Mouse (Mus musculus) lung, embryonic 14.5 days (tissue): ENCODE results near the gene Pax5. TPM values are rescaled to one million over a fixed set of nuclear protein-coding genes. Genes with fewer than 3 reads are reported as not detected.

Experiments
- ATAC-seq: fragments of 200-750 bp; cut with Nextera tagmentation; 2 replicates; pipeline ENCODE4 v1.8.0; 2017; ENCODE audit warnings: mild to moderate bottlenecking, moderate TSS enrichment, moderate library complexity; ENCODE audit not compliant: insufficient read depth
- DNase-seq: peaks from one replicate; pipeline ENCODE4 v3.0.0-alpha.2; 2015
- H3K27ac ChIP-seq: fragments of 300-500 bp; sonication (generic); 2 replicates; pipeline ENCODE4 v1.5.1; 2014; ENCODE audit warnings: low read depth, mild to moderate bottlenecking, moderate library complexity
- H3K27me3 ChIP-seq: fragments of 300-500 bp; sonication (generic); 2 replicates; pipeline ENCODE4 v1.6.1; 2014; ENCODE audit warnings: low read length, control low read depth; ENCODE audit not compliant: insufficient read depth
- H3K36me3 ChIP-seq: fragments of 300-500 bp; sonication (generic); 2 replicates; pipeline ENCODE4 v1.6.1; 2014; ENCODE audit warnings: control low read depth; ENCODE audit not compliant: insufficient read depth
- H3K4me1 ChIP-seq: fragments of 300-500 bp; sonication (generic); 2 replicates; pipeline ENCODE4 v1.6.1; 2014; ENCODE audit warnings: antibody characterized with exemption, control low read depth; ENCODE audit not compliant: insufficient read depth
- H3K4me2 ChIP-seq: fragments of 300-500 bp; sonication (generic); 2 replicates; pipeline ENCODE4 v1.6.1; 2014; ENCODE audit warnings: mild to moderate bottlenecking
- H3K4me3 ChIP-seq: fragments of 300-500 bp; sonication (generic); 2 replicates; pipeline ENCODE4 v1.5.1; 2014; ENCODE audit warnings: low read depth, low read length
- H3K9ac ChIP-seq: fragments of 300-500 bp; sonication (generic); 2 replicates; pipeline ENCODE4 v1.6.1; 2014
- H3K9me3 ChIP-seq: fragments of 300-500 bp; sonication (generic); 2 replicates; pipeline ENCODE4 v1.6.1; 2016; ENCODE audit warnings: low read depth, low read length, control low read depth
- CTCF ChIP-seq: IDR thresholded peaks from 2 replicates; pipeline ENCODE4 v1.5.1; 2016; ENCODE audit warnings: antibody characterized with exemption, low read depth
- WGBS: fragments of 180-500 bp; shearing (Covaris S2); extraction: QIAGEN DNeasy Blood & Tissue Kit; methylation state at CpG from one replicate; pipeline ENCODE4 v1.1.7; 2014; 5-methylcytosine and 5-hydroxymethylcytosine counted together
- polyA plus RNA-seq: library from polyadenylated mRNA; unstranded; fragments of >200 nt; fragmentation: Nextera tagmentation; extraction: Ambion mirVana; gene quantifications from 2 replicates; pipeline ENCODE4 v1.2.1, GENCODE M21; 2014

Gene Pax5
- polyA plus RNA-seq, 1 experiment from 2014 or later = not detected

- 0 out of 2 replicates have a peak, but pooled peaks have one; percentile 10 for TF ChIP-seq CTCF
Observed at GRCm38 (mm10) chr4:44525336-44525735, 185.0 kb downstream of the Pax5 start.

GRCm38 (mm10) chr4:44518923-44519322, 191.4 kb downstream of the Pax5 start:
- H3K4me3 ChIP-seq = no peak overlapping the region
- H3K27me3 ChIP-seq = no peaks in the 10 kb centered on the region
- no peaks in the 10 kb centered on the region for H3K4me1 ChIP-seq
- no peak for DNase-seq
- no peak overlapping the region for H3K9ac ChIP-seq
- WGBS = 71% methylated on average over 11 of the region's 11 CpGs
- TF ChIP-seq CTCF = no peak
- no peaks in the 10 kb centered on the region for H3K9me3 ChIP-seq
- ATAC-seq = no peak
- H3K27ac ChIP-seq = no peak overlapping the region
- H3K36me3 ChIP-seq = no peaks in the 10 kb centered on the region
- no peak overlapping the region for H3K4me2 ChIP-seq

More at GRCm38 (mm10) chr4:44525336-44525735, 185.0 kb downstream of the Pax5 start:
- H3K4me3 ChIP-seq = no peak overlapping the region
- no peaks in the 10 kb centered on the region for H3K4me1 ChIP-seq
- H3K27ac ChIP-seq = no peak overlapping the region
- WGBS = 73% methylated on average over 3 of the region's 3 CpGs
- H3K27me3 ChIP-seq = no peaks in the 10 kb centered on the region
- ATAC-seq (no peak), DNase-seq (peak; percentile 24)
- H3K4me2 ChIP-seq = no peak overlapping the region
- no peak overlapping the region for H3K9ac ChIP-seq
- H3K9me3 ChIP-seq = no peaks in the 10 kb centered on the region
- H3K36me3 ChIP-seq = no peaks in the 10 kb centered on the region

- Histone ChIP-seq H3K4me2 (no peak overlapping the region), H3K4me3 (no peak overlapping the region), H3K36me3 (no peaks in the 10 kb centered on the region), H3K9me3 (no peaks in the 10 kb centered on the region), H3K4me1 (no peaks in the 10 kb centered on the region), H3K9ac (no peak overlapping the region), H3K27ac (no peak overlapping the region), H3K27me3 (0 out of 2 replicates have a peak, but pooled peaks cover 1% of the 10 kb centered on the region)
- DNase-seq (no peak), ATAC-seq (no peak)
- no peak for TF ChIP-seq CTCF
- 75% methylated on average over 4 of the region's 4 CpGs for WGBS
Observed at GRCm38 (mm10) chr4:44513981-44514380, 196.3 kb downstream of the Pax5 start.

GRCm38 (mm10) chr4:44511682-44512081, 198.6 kb downstream of the Pax5 start:
- no peak for ATAC-seq
- peak; percentile 92 for DNase-seq
- no peaks in the 10 kb centered on the region for H3K4me1 ChIP-seq
- H3K9me3 ChIP-seq = no peaks in the 10 kb centered on the region
- H3K27ac ChIP-seq = no peak overlapping the region
- no peak overlapping the region for H3K4me2 ChIP-seq
- 0 out of 2 replicates have a peak, but pooled peaks cover 5% of the 10 kb centered on the region for H3K27me3 ChIP-seq
- 9% methylated on average over 7 of the region's 7 CpGs for WGBS
- no peak for TF ChIP-seq CTCF
- no peaks in the 10 kb centered on the region for H3K36me3 ChIP-seq
- H3K9ac ChIP-seq = no peak overlapping the region
- no peak overlapping the region for H3K4me3 ChIP-seq

- no peak for ATAC-seq
- TF ChIP-seq CTCF = no peak
- Histone ChIP-seq H3K27ac (no peak overlapping the region), H3K9me3 (no peaks in the 10 kb centered on the region), H3K9ac (no peak overlapping the region), H3K4me3 (no peak overlapping the region), H3K36me3 (no peaks in the 10 kb centered on the region), H3K27me3 (0 out of 2 replicates have a peak, but pooled peaks cover 5% of the 10 kb centered on the region), H3K4me2 (no peak overlapping the region), H3K4me1 (no peaks in the 10 kb centered on the region)
- DNase-seq = peak; percentile 9
- WGBS = 12% methylated on average over 25 of the region's 25 CpGs
Observed at GRCm38 (mm10) chr4:44508386-44509226, 201.7 kb downstream of the Pax5 start.

- 0 out of 2 replicates have a peak, but pooled peaks cover 5% of the 10 kb centered on the region for H3K27me3 ChIP-seq
- no peak overlapping the region for H3K4me3 ChIP-seq
- H3K4me1 ChIP-seq = no peaks in the 10 kb centered on the region
- no peak for DNase-seq
- H3K27ac ChIP-seq = no peak overlapping the region
- no peak for TF ChIP-seq CTCF
- no peaks in the 10 kb centered on the region for H3K36me3 ChIP-seq
- 30% methylated on average over 14 of the region's 14 CpGs for WGBS
- H3K9ac ChIP-seq = no peak overlapping the region
- ATAC-seq = no peak
- no peak overlapping the region for H3K4me2 ChIP-seq
- no peaks in the 10 kb centered on the region for H3K9me3 ChIP-seq
Observed at GRCm38 (mm10) chr4:44507861-44508260, 202.4 kb downstream of the Pax5 start.

GRCm38 (mm10) chr4:44504998-44505397, 205.3 kb downstream of the Pax5 start:
- WGBS = 67% methylated on average over 7 of the region's 7 CpGs
- Histone ChIP-seq H3K27me3 (0 out of 2 replicates have a peak, but pooled peaks cover 5% of the 10 kb centered on the region), H3K36me3 (no peaks in the 10 kb centered on the region), H3K4me1 (no peaks in the 10 kb centered on the region), H3K9ac (no peak overlapping the region), H3K27ac (no peak overlapping the region), H3K4me3 (no peak overlapping the region), H3K4me2 (no peak overlapping the region), H3K9me3 (no peaks in the 10 kb centered on the region)
- TF ChIP-seq CTCF = no peak
- DNase-seq (no peak), ATAC-seq (no peak)
